Mouse (Mus musculus) 416B (cell line): Measurements from ENCODE around the gene Csmd2.

Source experiments
- DNase-seq: peaks from one replicate; pipeline ENCODE4 v3.0.0; 2011; ENCODE audit warnings: low read depth

The Csmd2 gene

DNA sequence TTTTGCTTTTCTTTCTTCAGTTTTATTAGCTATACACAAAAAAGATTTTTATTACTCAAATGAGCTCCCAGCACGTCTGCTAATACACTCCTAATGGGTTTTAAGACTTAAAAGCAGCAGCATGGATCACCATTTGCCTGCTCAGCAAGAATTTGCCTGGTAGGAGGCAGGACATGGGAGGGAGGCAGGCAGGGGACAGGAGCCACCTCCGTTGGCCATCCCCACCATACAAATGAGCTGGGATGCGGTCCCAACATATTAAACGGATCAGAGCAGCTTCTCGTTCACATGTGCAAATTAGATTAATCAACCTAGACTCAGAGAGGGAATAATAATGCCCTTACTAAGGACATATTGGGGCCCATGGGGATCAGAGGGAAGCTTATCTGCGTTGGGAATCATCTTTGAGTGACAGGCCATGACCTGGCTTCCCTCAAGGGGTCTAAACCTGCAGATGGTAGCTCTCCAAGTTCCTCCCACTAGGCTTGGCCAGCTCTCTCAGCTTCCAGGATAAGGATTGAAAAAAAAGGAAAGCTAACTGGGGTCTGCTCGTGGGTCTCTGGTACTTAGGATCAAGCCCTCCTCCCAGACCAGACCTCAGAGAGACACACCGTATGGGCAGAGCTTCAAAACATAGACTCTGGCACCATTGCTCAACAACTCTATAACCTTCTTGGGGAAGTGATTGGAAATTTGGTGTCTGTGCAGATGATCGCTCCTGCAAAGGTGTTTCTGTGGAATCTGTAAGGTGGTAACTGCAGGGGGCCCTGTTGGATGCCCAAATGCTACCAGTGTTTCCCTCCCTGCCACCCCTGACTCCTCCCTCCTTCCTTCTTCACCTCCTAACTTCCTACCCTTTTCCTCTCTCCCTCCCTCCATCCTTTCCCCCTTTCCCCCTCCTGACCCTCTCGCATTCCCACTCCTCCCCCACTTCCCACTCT is 153.8 kb downstream of the Csmd2 start:
- no peak for DNase-seq

- DNase-seq = no peak
Measured at GRCm38 (mm10) chr4:128142279-128142678, 154.6 kb downstream of the Csmd2 start.

DNA sequence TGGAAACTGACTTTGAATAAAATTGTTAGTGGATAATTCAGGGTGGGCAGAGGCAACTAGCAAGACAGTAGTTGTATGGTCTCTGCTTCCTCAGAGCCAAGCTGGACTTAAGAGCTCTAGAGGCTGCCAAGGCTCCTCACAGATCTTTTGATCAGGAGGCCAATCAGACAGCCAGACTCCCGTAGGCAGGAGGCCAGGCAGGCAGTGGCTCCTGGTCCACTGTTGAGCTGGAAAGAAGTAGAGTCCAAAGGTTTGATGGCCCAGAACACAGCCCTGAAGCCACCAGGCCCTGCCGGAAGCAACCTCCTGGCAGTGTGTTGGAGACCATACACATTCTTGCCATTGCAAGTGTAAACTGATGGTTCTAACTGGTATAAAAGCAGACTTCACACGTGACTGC is 155.5 kb downstream of the Csmd2 start:
- no peak for DNase-seq

GRCm38 (mm10) chr4:128149524-128149923 is 161.9 kb downstream of the Csmd2 start:
- no peak for DNase-seq

DNA sequence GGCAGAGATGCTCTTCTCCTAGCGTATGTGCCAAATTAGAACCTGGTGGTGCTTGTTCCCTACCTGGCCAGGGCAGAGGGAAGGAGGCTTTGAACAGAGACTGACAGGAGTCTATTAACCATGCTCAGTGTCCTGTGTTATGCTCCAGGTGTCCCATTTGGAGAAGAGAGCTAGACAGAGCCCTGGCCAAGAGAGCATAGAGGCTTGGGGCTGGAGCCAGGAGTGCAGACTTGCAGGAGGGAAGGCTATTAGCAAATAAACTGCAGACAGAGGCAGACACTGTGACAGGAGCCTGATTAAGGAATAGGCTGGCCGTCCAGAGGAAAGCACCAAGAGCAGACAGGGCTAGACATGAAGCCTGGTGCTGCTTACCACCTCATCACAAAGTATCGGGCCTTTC is 164.4 kb downstream of the Csmd2 start:
- no peak for DNase-seq

- no peak for DNase-seq
Measured at GRCm38 (mm10) chr4:128153144-128153543, 165.5 kb downstream of the Csmd2 start.

DNA sequence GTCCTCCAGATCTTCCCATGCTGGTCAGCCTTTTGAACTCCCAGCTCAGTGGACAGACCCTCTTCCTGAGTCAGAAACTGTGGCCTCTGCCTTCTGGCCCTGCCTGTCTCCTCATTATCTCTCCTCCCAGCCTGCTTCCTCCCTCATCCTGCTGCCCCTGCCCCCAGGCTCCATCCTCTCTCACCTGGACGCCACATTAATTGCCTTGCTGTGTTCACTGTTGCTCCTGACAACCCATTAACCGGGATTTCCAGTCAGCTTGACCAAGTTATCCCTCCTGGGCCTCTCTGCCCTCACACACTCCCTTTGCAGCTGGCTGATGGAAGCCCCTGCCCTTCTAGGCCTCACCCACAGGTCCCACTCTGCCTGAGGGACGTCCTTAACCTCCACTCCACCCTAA is 167.6 kb downstream of the Csmd2 start:
- DNase-seq = no peak

DNA sequence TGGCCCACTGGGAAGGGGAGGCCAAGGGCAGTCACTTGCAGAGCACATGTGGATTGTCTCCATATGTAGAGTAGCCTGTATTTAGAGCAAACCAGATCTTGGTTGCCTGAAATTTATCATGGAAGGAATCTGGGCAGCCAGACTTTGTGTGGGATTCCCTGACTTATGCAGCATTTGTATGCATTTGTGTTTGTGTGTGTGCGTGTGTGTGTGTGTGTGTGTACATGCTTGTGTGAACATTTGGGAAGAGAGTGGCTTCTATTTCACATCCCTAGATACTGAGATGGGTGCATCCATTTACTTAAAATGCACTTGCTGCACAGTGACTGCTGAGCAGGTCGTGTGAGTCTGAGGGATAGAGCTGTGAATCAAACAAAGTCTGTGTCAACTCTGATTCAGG is 173.0 kb downstream of the Csmd2 start:
- no peak for DNase-seq

DNA sequence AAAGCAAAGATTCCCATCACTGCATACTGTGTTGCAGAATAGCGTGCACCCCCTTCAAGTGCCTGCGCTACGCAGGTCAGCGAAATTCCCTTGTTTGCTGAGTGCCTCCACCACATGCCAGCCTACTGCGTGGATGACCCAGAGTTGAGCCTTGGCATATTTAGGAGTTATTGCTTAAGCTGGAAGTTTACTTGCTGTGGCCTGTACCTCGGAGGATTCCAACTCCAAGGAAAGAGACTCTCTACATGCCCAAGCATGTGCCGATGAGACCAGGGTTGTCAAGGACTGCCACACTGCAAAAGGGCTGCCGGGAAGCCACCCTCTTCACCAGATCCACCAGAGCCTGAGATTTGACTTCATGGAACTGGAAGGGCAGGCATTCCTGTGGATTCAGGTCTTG is 182.5 kb downstream of the Csmd2 start:
- no peak for DNase-seq

GRCm38 (mm10) chr4:128171233-128171632 is 183.6 kb downstream of the Csmd2 start:
- DNase-seq = no peak

DNA sequence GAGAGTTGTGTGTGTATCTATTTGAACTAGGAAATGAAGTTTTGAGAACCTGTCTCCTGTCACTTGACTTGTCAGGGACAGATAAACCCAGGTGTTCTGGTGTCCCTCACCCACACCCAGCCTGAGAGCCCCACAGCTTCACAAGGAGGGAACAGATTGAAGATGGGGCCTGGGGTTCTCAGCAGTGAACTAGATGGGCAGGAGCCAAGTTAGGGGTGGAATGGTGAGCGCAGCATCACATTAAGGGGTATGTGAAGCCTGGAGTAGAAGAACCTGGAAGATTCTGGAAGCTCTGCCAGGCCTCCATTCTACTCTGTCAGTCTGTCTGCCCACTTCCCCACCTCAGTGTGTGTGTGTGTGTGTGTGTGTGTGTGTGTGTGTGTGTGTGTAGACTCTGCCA is 184.0 kb downstream of the Csmd2 start:
- no peak for DNase-seq

- DNase-seq = no peak
Measured at GRCm38 (mm10) chr4:128178974-128179373, 191.3 kb downstream of the Csmd2 start.

DNA sequence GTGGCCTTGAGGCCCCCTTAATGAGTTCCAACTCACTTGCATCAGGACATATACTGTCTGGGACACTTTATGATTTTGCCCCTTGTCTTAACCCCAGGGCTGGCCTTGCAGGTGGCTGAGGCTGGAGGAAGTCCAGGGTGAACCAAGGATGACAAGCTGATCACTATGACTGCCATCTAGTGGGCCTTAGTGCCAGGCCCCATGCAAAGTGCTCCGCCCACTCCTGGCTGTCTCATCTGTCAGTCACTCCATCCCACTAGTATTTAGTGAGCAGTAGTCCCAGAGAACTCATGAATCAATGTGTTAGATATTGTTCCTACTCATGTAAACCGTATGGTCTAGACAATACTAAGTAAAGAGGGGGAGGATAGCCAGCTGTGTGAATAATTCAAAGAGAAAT is 191.9 kb downstream of the Csmd2 start:
- DNase-seq = no peak

- no peak for DNase-seq
Measured at GRCm38 (mm10) chr4:128184747-128185146, 197.1 kb downstream of the Csmd2 start.

GRCm38 (mm10) chr4:128194454-128194853 is 206.8 kb downstream of the Csmd2 start:
- no peak for DNase-seq

DNA sequence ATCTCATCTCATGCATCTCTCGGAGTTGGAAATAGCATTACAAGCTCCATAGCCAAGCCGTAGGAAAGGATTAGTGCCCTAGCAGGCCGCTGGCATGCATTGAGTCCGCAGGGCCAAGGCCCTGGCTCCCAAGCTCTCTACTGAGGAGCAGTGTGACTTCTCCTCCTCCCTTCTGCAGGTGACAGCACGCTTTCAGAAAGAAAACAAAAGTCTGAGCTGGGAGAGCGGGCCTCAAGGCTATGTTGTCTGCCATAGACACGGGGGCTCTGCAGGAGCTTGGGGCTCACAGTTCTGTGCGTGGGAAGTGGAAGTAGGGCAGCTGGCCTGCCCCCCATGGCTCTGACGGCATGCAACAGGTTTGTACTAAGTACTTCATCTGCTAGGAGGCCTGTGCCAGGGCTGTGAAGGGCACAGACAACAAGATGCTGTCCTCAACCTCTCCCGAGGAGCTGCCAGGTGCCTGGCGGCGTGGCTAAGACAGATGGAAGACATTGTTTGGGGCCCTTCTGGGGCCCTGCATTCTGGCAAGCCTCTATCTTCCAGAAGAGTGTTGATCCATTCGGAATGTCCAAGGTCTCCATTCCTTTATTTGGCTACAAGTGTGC is 230.4 kb downstream of the Csmd2 start:
- no peak for DNase-seq

GRCm38 (mm10) chr4:128224453-128224852 is 236.8 kb downstream of the Csmd2 start:
- DNase-seq = no peak

GRCm38 (mm10) chr4:128227377-128228316 is 240.0 kb downstream of the Csmd2 start:
- DNase-seq = no peak

GRCm38 (mm10) chr4:128233458-128233857 is 245.8 kb downstream of the Csmd2 start:
- no peak for DNase-seq

DNA sequence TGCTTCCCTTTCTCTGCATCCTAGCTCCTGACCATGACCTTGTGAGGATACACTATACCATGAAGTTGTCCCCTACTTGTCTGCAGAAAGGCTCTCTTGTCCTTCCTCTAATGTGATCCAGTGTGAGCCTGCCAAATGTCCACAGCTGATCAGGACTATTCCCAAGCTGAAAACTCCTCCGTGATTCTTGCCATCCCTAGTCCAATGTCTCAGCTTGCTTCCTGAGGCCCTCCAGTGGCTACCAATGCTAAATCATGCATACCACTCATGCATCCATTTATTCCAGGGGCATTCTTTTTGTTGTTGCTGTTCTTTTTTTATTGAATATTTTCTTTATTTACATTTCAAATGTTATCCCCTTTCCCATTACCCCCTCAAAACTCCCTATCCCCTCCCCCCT is 251.5 kb downstream of the Csmd2 start:
- no peak for DNase-seq

DNA sequence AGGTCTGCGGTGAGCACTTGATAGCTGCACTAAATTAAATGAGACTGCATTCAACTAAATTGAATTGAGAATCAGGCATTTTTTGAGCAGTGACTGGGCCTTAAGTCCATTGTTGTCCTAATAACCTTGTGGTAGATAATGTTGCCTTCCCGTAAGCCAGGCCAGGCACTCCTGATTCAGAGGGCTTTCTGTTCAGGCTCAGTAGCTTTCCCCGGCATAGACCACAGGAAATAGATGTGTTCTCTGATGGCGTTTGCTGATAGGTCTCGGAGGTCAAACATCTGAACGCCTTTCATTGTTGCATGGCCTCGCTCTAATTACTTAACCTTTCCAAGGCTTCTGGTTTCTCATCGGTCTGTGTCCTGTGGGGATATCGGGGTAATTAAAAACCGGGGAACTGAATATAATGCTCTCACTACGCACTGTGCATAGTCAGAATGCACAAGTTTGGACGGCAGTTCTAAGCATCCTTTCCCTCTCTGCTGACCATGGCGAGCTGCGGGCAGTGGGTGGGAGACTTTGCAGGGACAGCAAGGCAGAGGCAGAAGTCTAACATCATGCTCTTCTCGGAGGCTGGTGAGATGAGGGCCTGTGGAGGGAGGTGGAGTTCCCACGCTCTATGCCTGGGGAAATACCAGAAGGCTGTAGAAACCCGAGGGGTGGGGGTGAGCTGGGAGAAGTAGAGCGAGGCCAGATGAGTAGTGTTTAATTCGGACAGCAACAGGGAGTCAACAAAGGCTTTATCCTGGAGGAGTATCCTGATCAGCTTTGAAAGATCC is 253.6 kb downstream of the Csmd2 start:
- DNase-seq = no peak
